Mouse (Mus musculus) lung, embryonic 15.5 days (tissue): ENCODE results near the gene Ugcg. TPM values are rescaled to one million over a fixed set of nuclear protein-coding genes. Genes with fewer than 3 reads are reported as not detected.

Experiments used
- ATAC-seq: fragments of 200-750 bp; cut with Nextera tagmentation; 2 replicates; pipeline ENCODE4 v1.8.0; 2017; ENCODE audit warnings: moderate number of reproducible peaks, borderline replicate concordance; ENCODE audit not compliant: low FRiP score, low TSS enrichment; ENCODE audit errors: extremely low read depth
- H3K27ac ChIP-seq: fragments of 300-500 bp; sonication (generic); 2 replicates; pipeline ENCODE4 v1.5.1; 2015; ENCODE audit warnings: moderate library complexity, mild to moderate bottlenecking, inconsistent platforms
- H3K27me3 ChIP-seq: fragments of 300-500 bp; sonication (generic); 2 replicates; pipeline ENCODE4 v1.6.1; 2015; ENCODE audit warnings: inconsistent platforms
- H3K36me3 ChIP-seq: fragments of 300-500 bp; sonication (generic); 2 replicates; pipeline ENCODE4 v1.6.1; 2015; ENCODE audit warnings: inconsistent platforms
- H3K4me1 ChIP-seq: fragments of 300-500 bp; sonication (generic); 2 replicates; pipeline ENCODE4 v1.6.1; 2015; ENCODE audit warnings: inconsistent platforms
- H3K4me2 ChIP-seq: fragments of 300-500 bp; sonication (generic); 2 replicates; pipeline ENCODE4 v1.6.1; 2015; ENCODE audit warnings: inconsistent platforms, mild to moderate bottlenecking, moderate library complexity
- H3K4me3 ChIP-seq: fragments of 300-500 bp; sonication (generic); 2 replicates; pipeline ENCODE4 v1.5.1; 2015; ENCODE audit warnings: mild to moderate bottlenecking, inconsistent platforms
- H3K9ac ChIP-seq: fragments of 300-500 bp; sonication (generic); 2 replicates; pipeline ENCODE4 v1.6.1; 2015; ENCODE audit warnings: inconsistent platforms
- H3K9me3 ChIP-seq: fragments of 300-500 bp; sonication (generic); 2 replicates; pipeline ENCODE4 v1.6.1; 2016; ENCODE audit warnings: inconsistent platforms
- WGBS: fragments of 180-500 bp; shearing (Covaris S2); methylation state at CpG from one replicate; pipeline ENCODE4 v1.1.7; 2015; 5-methylcytosine and 5-hydroxymethylcytosine counted together
- polyA plus RNA-seq: library from polyadenylated mRNA; unstranded; fragments of >200 nt; fragmentation: Nextera tagmentation; extraction: Ambion mirVana; gene quantifications from 2 replicates; pipeline ENCODE4 v1.2.1, GENCODE M21; 2015

Gene Ugcg
- polyA plus RNA-seq, 1 experiment from 2014 or later = 12.1 TPM

GRCm38 (mm10) chr4:59213833-59214232 lies 24.8 kb downstream of the Ugcg start:
- H3K4me3 ChIP-seq = no peak overlapping the region
- H3K9ac ChIP-seq = no peak overlapping the region
- H3K4me2 ChIP-seq = no peak overlapping the region
- H3K36me3 ChIP-seq = peaks cover 33% of the 10 kb centered on the region
- no peaks in the 10 kb centered on the region for H3K4me1 ChIP-seq
- ATAC-seq = no peak
- WGBS = 69% methylated on average over 4 of the region's 4 CpGs
- no peak overlapping the region for H3K27ac ChIP-seq
- H3K27me3 ChIP-seq = no peaks in the 10 kb centered on the region
- H3K9me3 ChIP-seq = no peaks in the 10 kb centered on the region

DNA sequence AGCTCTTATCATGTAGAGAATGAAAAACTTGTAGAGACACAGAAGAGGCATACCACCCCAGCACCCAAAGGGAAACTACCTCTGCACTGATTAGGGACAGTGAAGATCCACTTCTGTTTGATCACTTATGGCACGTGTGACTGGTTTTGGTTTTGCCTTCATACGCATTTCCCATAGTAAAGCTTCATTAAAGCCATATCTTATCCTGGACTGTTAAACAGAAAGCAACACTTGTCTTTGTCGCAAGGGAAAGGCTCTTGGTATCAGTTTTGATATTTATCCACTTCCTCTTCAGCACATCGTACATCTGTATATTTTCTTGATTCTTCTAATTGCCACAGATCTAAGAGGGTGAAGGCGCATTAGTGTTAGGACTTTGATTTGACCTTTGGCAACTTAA lies 25.6 kb downstream of the Ugcg start:
- Histone ChIP-seq H3K36me3 (peaks cover 29% of the 10 kb centered on the region), H3K4me3 (no peak overlapping the region), H3K9me3 (no peaks in the 10 kb centered on the region), H3K27ac (no peak overlapping the region), H3K9ac (no peak overlapping the region), H3K4me2 (no peak overlapping the region), H3K4me1 (no peaks in the 10 kb centered on the region), H3K27me3 (no peaks in the 10 kb centered on the region)
- no peak for ATAC-seq
- WGBS = 92% methylated on average over 5 of the region's 5 CpGs

- no peak overlapping the region for H3K27ac ChIP-seq
- no peaks in the 10 kb centered on the region for H3K4me1 ChIP-seq
- no peaks in the 10 kb centered on the region for H3K27me3 ChIP-seq
- H3K9ac ChIP-seq = no peak overlapping the region
- 85% methylated on average over 3 of the region's 3 CpGs for WGBS
- H3K4me2 ChIP-seq = no peak overlapping the region
- no peak overlapping the region for H3K4me3 ChIP-seq
- no peaks in the 10 kb centered on the region for H3K9me3 ChIP-seq
- H3K36me3 ChIP-seq = peaks cover 30% of the 10 kb centered on the region
- ATAC-seq = no peak
Measured at GRCm38 (mm10) chr4:59215585-59215984, 26.5 kb downstream of the Ugcg start.

DNA sequence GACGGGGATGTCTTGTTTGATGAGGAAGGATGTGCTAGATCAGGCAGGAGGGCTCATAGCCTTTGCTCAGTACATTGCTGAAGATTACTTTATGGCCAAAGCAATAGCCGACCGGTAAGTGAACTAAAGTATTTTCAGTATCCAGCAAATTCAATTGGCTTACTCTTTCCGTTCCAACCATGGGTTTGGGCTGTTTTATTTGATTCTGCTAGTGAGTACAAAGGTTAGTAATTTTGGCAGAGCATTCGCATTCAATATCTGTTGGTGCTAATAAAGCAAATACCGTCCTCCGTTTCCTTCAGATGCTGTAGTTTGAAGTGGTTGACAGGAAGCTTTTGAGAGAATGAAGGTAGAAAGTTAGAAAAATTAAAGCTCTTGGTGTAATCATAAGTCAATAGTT lies 28.0 kb downstream of the Ugcg start:
- WGBS = 90% methylated on average over 7 of the region's 7 CpGs
- ATAC-seq = no peak
- Histone ChIP-seq H3K27ac (no peak overlapping the region), H3K9me3 (no peaks in the 10 kb centered on the region), H3K36me3 (peaks cover 33% of the 10 kb centered on the region), H3K4me3 (no peak overlapping the region), H3K4me2 (no peak overlapping the region), H3K9ac (no peak overlapping the region), H3K27me3 (no peaks in the 10 kb centered on the region), H3K4me1 (no peaks in the 10 kb centered on the region)

DNA sequence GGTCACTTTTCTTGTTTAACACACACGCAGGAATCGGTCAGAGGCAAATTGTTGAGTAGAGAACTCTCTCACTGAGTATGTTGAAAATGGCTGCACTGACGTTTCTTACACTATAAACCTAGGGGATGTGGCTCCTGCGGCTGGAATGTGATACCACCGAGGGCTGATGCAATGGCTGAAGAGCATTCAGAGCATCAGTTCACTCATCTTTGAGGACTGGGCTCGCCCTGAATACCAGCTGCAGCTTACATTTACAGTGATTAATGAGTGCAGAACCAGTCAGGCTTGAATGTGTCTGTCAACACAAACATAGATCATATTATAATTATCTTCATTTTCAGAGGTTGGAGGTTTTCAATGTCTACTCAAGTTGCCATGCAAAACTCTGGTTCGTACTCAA lies 29.1 kb downstream of the Ugcg start:
- WGBS = 67% methylated on average over 7 of the region's 7 CpGs
- Histone ChIP-seq H3K4me2 (no peak overlapping the region), H3K9me3 (no peaks in the 10 kb centered on the region), H3K4me1 (no peaks in the 10 kb centered on the region), H3K27me3 (no peaks in the 10 kb centered on the region), H3K9ac (no peak overlapping the region), H3K27ac (no peak overlapping the region), H3K4me3 (no peak overlapping the region), H3K36me3 (peaks cover 36% of the 10 kb centered on the region)
- ATAC-seq = no peak

DNA sequence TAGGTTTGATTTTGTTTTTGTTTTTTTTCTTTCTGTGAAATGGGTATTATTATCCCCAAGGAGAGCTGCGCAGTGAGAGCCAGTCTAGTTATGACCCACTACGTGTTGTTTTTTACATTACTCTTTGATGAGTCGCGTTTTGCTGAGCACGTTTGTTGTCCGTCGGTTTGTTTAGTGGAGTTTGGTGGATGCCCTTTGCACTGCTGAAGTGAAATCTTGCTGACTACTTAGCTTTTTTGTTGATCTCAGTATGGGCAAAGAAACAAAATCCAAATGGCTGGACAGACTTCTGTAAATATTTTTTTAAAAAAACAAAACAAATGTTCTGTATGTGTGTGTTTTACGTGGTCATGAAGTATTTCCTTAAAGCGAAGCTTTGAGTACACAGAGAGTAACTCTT lies 33.2 kb downstream of the Ugcg start:
- no peak overlapping the region for H3K4me2 ChIP-seq
- no peaks in the 10 kb centered on the region for H3K9me3 ChIP-seq
- no peak overlapping the region for H3K4me3 ChIP-seq
- no peaks in the 10 kb centered on the region for H3K27me3 ChIP-seq
- 69% methylated on average over 9 of the region's 9 CpGs for WGBS
- no peak for ATAC-seq
- H3K36me3 ChIP-seq = peaks cover 25% of the 10 kb centered on the region
- H3K4me1 ChIP-seq = no peaks in the 10 kb centered on the region
- H3K27ac ChIP-seq = no peak overlapping the region
- no peak overlapping the region for H3K9ac ChIP-seq

- H3K9me3 ChIP-seq = no peaks in the 10 kb centered on the region
- H3K27ac ChIP-seq = no peak overlapping the region
- no peaks in the 10 kb centered on the region for H3K4me1 ChIP-seq
- H3K9ac ChIP-seq = no peak overlapping the region
- H3K4me3 ChIP-seq = no peak overlapping the region
- no peak overlapping the region for H3K4me2 ChIP-seq
- 83% methylated on average over 5 of the region's 5 CpGs for WGBS
- no peak for ATAC-seq
- H3K27me3 ChIP-seq = no peaks in the 10 kb centered on the region
- peaks cover 24% of the 10 kb centered on the region for H3K36me3 ChIP-seq
Measured at GRCm38 (mm10) chr4:59223055-59223615, 34.1 kb downstream of the Ugcg start.

GRCm38 (mm10) chr4:59224889-59225288 lies 35.8 kb downstream of the Ugcg start:
- Histone ChIP-seq H3K27ac (no peak overlapping the region), H3K36me3 (peaks cover 19% of the 10 kb centered on the region; the same call in 1 of the 2 replicates), H3K27me3 (no peaks in the 10 kb centered on the region), H3K4me1 (no peaks in the 10 kb centered on the region), H3K9me3 (no peaks in the 10 kb centered on the region), H3K4me2 (no peak overlapping the region), H3K9ac (no peak overlapping the region), H3K4me3 (no peak overlapping the region)
- no peak for ATAC-seq
- 74% methylated on average over 4 of the region's 4 CpGs for WGBS

GRCm38 (mm10) chr4:59227047-59227446 lies 38.0 kb downstream of the Ugcg start:
- 67% methylated on average over 9 of the region's 9 CpGs for WGBS
- no peaks in the 10 kb centered on the region for H3K9me3 ChIP-seq
- no peaks in the 10 kb centered on the region for H3K27me3 ChIP-seq
- H3K4me3 ChIP-seq = no peak overlapping the region
- H3K36me3 ChIP-seq = peaks cover 11% of the 10 kb centered on the region; the same call in 1 of the 2 replicates
- no peak overlapping the region for H3K27ac ChIP-seq
- H3K4me1 ChIP-seq = peaks cover 4% of the 10 kb centered on the region; the same call in 1 of the 2 replicates
- no peak overlapping the region for H3K9ac ChIP-seq
- no peak for ATAC-seq
- no peak overlapping the region for H3K4me2 ChIP-seq

DNA sequence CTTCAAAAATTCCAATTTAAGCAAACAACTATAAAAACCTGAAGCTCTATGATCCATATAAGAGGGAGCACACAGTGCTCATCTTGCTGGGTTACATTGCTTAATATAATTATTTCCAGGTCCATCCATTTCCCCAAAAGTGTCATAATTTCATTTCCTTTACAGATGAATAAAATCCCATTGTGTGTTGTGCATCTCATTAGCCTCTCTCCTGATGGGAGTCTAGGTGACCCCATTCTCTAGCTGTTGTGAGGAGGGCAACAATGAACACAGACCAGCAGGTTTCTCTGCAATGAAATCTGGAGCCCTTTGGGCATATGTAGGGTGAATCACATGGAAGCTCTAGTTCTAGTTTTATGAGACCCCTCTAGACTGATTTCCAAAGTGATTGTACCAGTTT lies 39.9 kb downstream of the Ugcg start:
- no peaks in the 10 kb centered on the region for H3K27me3 ChIP-seq
- H3K4me2 ChIP-seq = no peak overlapping the region
- H3K9me3 ChIP-seq = no peaks in the 10 kb centered on the region
- no peak for ATAC-seq
- H3K36me3 ChIP-seq = peaks cover 2% of the 10 kb centered on the region; the same call in 1 of the 2 replicates
- no peak overlapping the region for H3K4me3 ChIP-seq
- H3K4me1 ChIP-seq = peaks cover 4% of the 10 kb centered on the region; the same call in 1 of the 2 replicates
- no peak overlapping the region for H3K27ac ChIP-seq
- no peak overlapping the region for H3K9ac ChIP-seq

GRCm38 (mm10) chr4:59231266-59232055 lies 42.4 kb downstream of the Ugcg start:
- WGBS = 72% methylated on average over 6 of the region's 6 CpGs
- peak; percentile 53; the same call in 1 of the 2 replicates for ATAC-seq
- Histone ChIP-seq H3K27me3 (no peaks in the 10 kb centered on the region), H3K4me3 (no peak overlapping the region), H3K9ac (no peak overlapping the region), H3K9me3 (no peaks in the 10 kb centered on the region), H3K36me3 (no peaks in the 10 kb centered on the region), H3K4me2 (no peak overlapping the region), H3K27ac (peak overlapping the region; percentile 42), H3K4me1 (peaks cover 4% of the 10 kb centered on the region; the same call in 1 of the 2 replicates)

DNA sequence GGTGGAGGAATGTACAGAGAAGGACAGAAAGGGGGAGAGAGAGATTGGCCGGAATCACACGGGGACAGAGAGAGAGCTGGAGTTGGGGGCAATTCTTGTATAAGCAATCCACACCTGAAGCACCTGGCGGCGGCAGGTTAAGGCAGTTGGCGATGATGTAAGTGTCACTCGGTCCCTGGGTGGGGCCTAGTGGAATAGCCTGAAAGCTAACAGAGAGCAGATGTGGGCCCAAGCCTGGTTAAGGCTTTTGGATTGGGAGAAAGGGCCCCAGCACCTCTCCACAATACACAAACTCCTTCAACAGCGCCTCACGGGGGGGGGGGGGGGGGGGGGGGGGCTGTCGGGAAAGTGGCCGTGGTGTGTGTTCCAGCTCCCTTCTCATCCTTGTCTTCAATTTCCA lies 45.0 kb downstream of the Ugcg start:
- ATAC-seq = no peak
- no peaks in the 10 kb centered on the region for H3K27me3 ChIP-seq
- H3K4me2 ChIP-seq = no peak overlapping the region
- no peaks in the 10 kb centered on the region for H3K36me3 ChIP-seq
- 92% methylated on average over 8 of the region's 10 CpGs for whole genome bisulfite sequencing
- H3K4me3 ChIP-seq = no peak overlapping the region
- peaks cover 4% of the 10 kb centered on the region; the same call in 1 of the 2 replicates for H3K4me1 ChIP-seq
- no peaks in the 10 kb centered on the region for H3K9me3 ChIP-seq
- no peak overlapping the region for H3K9ac ChIP-seq
- H3K27ac ChIP-seq = no peak overlapping the region
